Mouse (Mus musculus): Measurements from ENCODE around the gene Mto1. TPM values are rescaled to one million over a fixed set of nuclear protein-coding genes. Genes with fewer than 3 reads are reported as not detected.
A peak's percentile ranks its signal among the peaks of the same experiment; 100 is the strongest.

Mto1 gene
- total and polyA plus RNA-seq, 2 experiments from 2014 or later = 21.8 to 22.4 TPM

GRCm38 (mm10) chr9:78506722-78507077, 58.7 kb downstream of the Mto1 start:
- 40% methylated on average over 6 of the region's 7 CpGs for WGBS
- H3K9ac ChIP-seq (replicated peaks; ENCODE audit: low read depth, low read length) = no peak overlapping the region
- H3K4me3 ChIP-seq (ENCODE audit: low read depth, low read length) = no peak overlapping the region
- no peaks in the 10 kb centered on the region; the same call in 1 of the 2 replicates for H3K4me1 ChIP-seq (ENCODE audit: control insufficient read depth, insufficient read depth)
- DNase-seq (ENCODE audit: low spot score) = no peak
- H3K36me3 ChIP-seq (replicated peaks; ENCODE audit: control insufficient read depth, insufficient read depth, low read length) = no peaks in the 10 kb centered on the region
- peak; percentile 11; the same call in 1 of the 2 replicates for ATAC-seq (ENCODE audit: insufficient read depth, low read depth)
- H3K27ac ChIP-seq (ENCODE audit: low read depth) = peak overlapping the region; percentile 76
- no peaks in the 10 kb centered on the region for H3K9me3 ChIP-seq (replicated peaks; ENCODE audit: control insufficient read depth, low read length)
- no peaks in the 10 kb centered on the region for H3K27me3 ChIP-seq (ENCODE audit: control insufficient read depth, insufficient read depth, low read length)
- no peak for TF ChIP-seq EP300 (IDR thresholded peaks at IDR 0.05; ENCODE audit: low read depth)
- no peak for TF ChIP-seq CTCF (IDR thresholded peaks at IDR 0.05; ENCODE audit: low read depth)
- H3K4me2 ChIP-seq (ENCODE audit: low read depth, low read length) = peak overlapping the region; percentile 3; the same call in 1 of the 2 replicates

- ATAC-seq (ENCODE audit: insufficient read depth, low read depth) (no peak), DNase-seq (ENCODE audit: low spot score) (no peak)
- H3K4me2 ChIP-seq (ENCODE audit: low read depth, low read length) = no peak overlapping the region
- no peaks in the 10 kb centered on the region for H3K27me3 ChIP-seq (ENCODE audit: control insufficient read depth, insufficient read depth, low read length)
- no peaks in the 10 kb centered on the region for H3K9me3 ChIP-seq (replicated peaks; ENCODE audit: control insufficient read depth, low read length)
- TF ChIP-seq CTCF (IDR thresholded peaks at IDR 0.05; ENCODE audit: low read depth) (no peak), EP300 (IDR thresholded peaks at IDR 0.05; ENCODE audit: low read depth) (no peak)
- H3K36me3 ChIP-seq (replicated peaks; ENCODE audit: control insufficient read depth, insufficient read depth, low read length) = no peaks in the 10 kb centered on the region
- H3K27ac ChIP-seq (ENCODE audit: low read depth) = no peak overlapping the region
- no peak overlapping the region for H3K9ac ChIP-seq (replicated peaks; ENCODE audit: low read depth, low read length)
- WGBS = 71% methylated on average over 16 of the region's 16 CpGs
- peaks cover 5% of the 10 kb centered on the region for H3K4me1 ChIP-seq (ENCODE audit: control insufficient read depth, insufficient read depth)
- no peak overlapping the region for H3K4me3 ChIP-seq (ENCODE audit: low read depth, low read length)
Observed at GRCm38 (mm10) chr9:78508106-78508786, 60.2 kb downstream of the Mto1 start.

GRCm38 (mm10) chr9:78511705-78512104, 63.7 kb downstream of the Mto1 start:
- Histone ChIP-seq H3K27ac (ENCODE audit: low read depth) (peak overlapping the region; percentile 98), H3K9ac (replicated peaks; ENCODE audit: low read depth, low read length) (no peak overlapping the region), H3K27me3 (ENCODE audit: control insufficient read depth, insufficient read depth, low read length) (no peaks in the 10 kb centered on the region), H3K4me3 (ENCODE audit: low read depth, low read length) (no peak overlapping the region), H3K36me3 (replicated peaks; ENCODE audit: control insufficient read depth, insufficient read depth, low read length) (no peaks in the 10 kb centered on the region), H3K9me3 (replicated peaks; ENCODE audit: control insufficient read depth, low read length) (no peaks in the 10 kb centered on the region), H3K4me1 (ENCODE audit: control insufficient read depth, insufficient read depth) (peaks cover 18% of the 10 kb centered on the region), H3K4me2 (ENCODE audit: low read depth, low read length) (no peak overlapping the region)
- no peak for TF ChIP-seq EP300 (IDR thresholded peaks at IDR 0.05; ENCODE audit: low read depth)
- no peak for TF ChIP-seq CTCF (IDR thresholded peaks at IDR 0.05; ENCODE audit: low read depth)
- ATAC-seq (ENCODE audit: insufficient read depth, low read depth) = no peak
- WGBS = 93% methylated on average over 5 of the region's 5 CpGs
- no peak for DNase-seq (ENCODE audit: low spot score)

- Histone ChIP-seq H3K4me1 (ENCODE audit: control insufficient read depth, insufficient read depth) (peaks cover 18% of the 10 kb centered on the region), H3K27me3 (ENCODE audit: control insufficient read depth, insufficient read depth, low read length) (no peaks in the 10 kb centered on the region), H3K9me3 (replicated peaks; ENCODE audit: control insufficient read depth, low read length) (no peaks in the 10 kb centered on the region), H3K27ac (ENCODE audit: low read depth) (peak overlapping the region; percentile 98), H3K4me2 (ENCODE audit: low read depth, low read length) (no peak overlapping the region), H3K36me3 (replicated peaks; ENCODE audit: control insufficient read depth, insufficient read depth, low read length) (no peaks in the 10 kb centered on the region), H3K9ac (replicated peaks; ENCODE audit: low read depth, low read length) (no peak overlapping the region), H3K4me3 (ENCODE audit: low read depth, low read length) (no peak overlapping the region)
- 33% methylated on average over 6 of the region's 6 CpGs for WGBS
- peak; percentile 94 for ATAC-seq (ENCODE audit: insufficient read depth, low read depth)
- peak; percentile 93 for DNase-seq (ENCODE audit: low spot score)
- TF ChIP-seq CTCF (IDR thresholded peaks at IDR 0.05; ENCODE audit: low read depth) (no peak), EP300 (IDR thresholded peaks at IDR 0.05; ENCODE audit: low read depth) (peak; percentile 94; the same call in 1 of the 2 replicates)
Observed at GRCm38 (mm10) chr9:78513776-78514500, 65.9 kb downstream of the Mto1 start.

- Histone ChIP-seq H3K27ac (ENCODE audit: low read depth) (peak overlapping the region; percentile 98), H3K4me1 (ENCODE audit: control insufficient read depth, insufficient read depth) (peaks cover 18% of the 10 kb centered on the region), H3K36me3 (replicated peaks; ENCODE audit: control insufficient read depth, insufficient read depth, low read length) (no peaks in the 10 kb centered on the region), H3K9ac (replicated peaks; ENCODE audit: low read depth, low read length) (no peak overlapping the region), H3K27me3 (ENCODE audit: control insufficient read depth, insufficient read depth, low read length) (no peaks in the 10 kb centered on the region), H3K4me3 (ENCODE audit: low read depth, low read length) (no peak overlapping the region), H3K9me3 (replicated peaks; ENCODE audit: control insufficient read depth, low read length) (no peaks in the 10 kb centered on the region), H3K4me2 (ENCODE audit: low read depth, low read length) (no peak overlapping the region)
- DNase-seq (ENCODE audit: low spot score) (no peak), ATAC-seq (ENCODE audit: insufficient read depth, low read depth) (no peak)
- 65% methylated on average over 4 of the region's 4 CpGs for WGBS
- TF ChIP-seq EP300 (IDR thresholded peaks at IDR 0.05; ENCODE audit: low read depth) (no peak), CTCF (IDR thresholded peaks at IDR 0.05; ENCODE audit: low read depth) (no peak)
Observed at GRCm38 (mm10) chr9:78514681-78515080, 66.7 kb downstream of the Mto1 start.

Measured in heart, postnatal 0 days (tissue).